Mouse (Mus musculus): ENCODE data around the gene Cox5b.
"Not testable (repeated sequence)": the region's sequence is repeated elsewhere in the genome, so short reads cannot be mapped to it uniquely, and the experiment has no call there.

- TF ChIP-seq CTCF (IDR thresholded peaks at IDR 0.05; ENCODE audit: control insufficient read depth, insufficient read depth, insufficient replicate concordance, low read depth, low read length); POLR2A (IDR thresholded peaks at IDR 0.05; ENCODE audit: control insufficient read depth, low read depth, low read length): not testable (repeated sequence)
Observed at GRCm38 (mm10) chr1:36668007-36668406, 23.2 kb upstream of the Cox5b start.

All from testis, adult 2 months (tissue).